Mouse (Mus musculus) adrenal gland, adult 2 months (tissue): ENCODE results near the gene Pom121l2. TPM values are rescaled to one million over a fixed set of nuclear protein-coding genes. Genes with fewer than 3 reads are reported as not detected.

ENCODE experiments used
- DNase-seq: peaks from one replicate; pipeline ENCODE4 v3.0.0; 2021
- polyA plus RNA-seq: library from polyadenylated mRNA; depleted of rRNA; stranded (reverse); fragments of >200 nt; gene quantifications from 2 replicates; pipeline ENCODE4 v1.2.3, GENCODE M21; 2012
- total RNA-seq, 2 experiments: library from RNA; stranded (reverse); gene quantifications; 2 replicates each; pipeline ENCODE4 v1.2.3; 2021

The Pom121l2 gene
- total and polyA plus RNA-seq, 3 experiments, result not detected

DNA sequence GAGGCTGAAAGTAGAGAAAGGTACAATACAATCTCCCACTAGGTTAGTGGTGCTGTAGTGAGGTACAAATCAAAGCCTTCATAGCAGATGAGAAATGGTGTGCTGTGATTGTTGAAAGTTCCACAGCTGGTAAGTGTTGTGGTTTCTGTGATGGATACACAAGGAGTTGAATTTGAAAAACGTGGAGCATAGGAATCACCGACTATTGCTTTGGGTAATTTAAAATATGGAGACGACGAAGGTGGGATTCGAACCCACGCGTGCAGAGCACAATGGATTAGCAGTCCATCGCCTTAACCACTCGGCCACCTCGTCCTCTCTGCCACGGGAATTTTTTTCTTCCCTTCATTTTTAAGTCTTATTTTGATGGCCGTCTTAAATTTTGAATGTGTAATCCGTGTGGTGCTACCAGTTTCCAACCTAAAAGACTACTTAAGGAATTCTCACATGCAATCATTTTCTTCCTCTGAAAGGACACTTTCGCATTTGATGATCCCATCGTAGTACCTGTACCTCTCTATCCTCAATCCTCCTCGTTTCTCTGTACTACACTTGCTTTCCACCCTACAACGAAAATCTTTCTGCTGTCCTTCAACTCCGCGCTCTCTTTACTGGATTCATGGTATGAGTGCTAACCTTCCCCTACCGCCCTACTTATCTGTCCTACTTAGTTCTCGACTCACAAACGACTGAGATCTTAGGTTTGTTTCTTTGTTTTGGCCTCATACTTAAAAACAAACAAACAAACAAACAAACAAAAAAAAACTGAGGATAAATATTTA lies 13.2 kb downstream of the Pom121l2 start:
- peak; percentile 48 for DNase-seq

DNA sequence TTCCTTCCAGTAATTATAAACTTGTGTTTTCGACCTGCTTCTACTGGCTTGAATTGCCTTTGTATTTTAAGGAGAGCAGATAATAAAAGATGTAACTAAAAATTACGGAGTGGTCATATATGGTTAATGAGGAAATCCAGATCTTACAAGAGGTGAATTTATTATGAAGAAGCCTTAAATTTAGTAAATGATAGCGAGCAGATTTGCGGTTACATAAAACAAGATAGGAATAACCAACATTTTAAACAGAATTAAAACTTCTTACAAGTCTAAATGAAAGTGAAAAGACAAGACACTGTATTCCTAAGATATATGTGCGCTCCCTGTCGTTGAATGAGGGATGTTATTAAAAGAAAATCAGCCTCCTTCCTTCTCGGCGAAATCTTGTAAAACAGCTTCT lies 13.9 kb downstream of the Pom121l2 start:
- no peak for DNase-seq

DNA sequence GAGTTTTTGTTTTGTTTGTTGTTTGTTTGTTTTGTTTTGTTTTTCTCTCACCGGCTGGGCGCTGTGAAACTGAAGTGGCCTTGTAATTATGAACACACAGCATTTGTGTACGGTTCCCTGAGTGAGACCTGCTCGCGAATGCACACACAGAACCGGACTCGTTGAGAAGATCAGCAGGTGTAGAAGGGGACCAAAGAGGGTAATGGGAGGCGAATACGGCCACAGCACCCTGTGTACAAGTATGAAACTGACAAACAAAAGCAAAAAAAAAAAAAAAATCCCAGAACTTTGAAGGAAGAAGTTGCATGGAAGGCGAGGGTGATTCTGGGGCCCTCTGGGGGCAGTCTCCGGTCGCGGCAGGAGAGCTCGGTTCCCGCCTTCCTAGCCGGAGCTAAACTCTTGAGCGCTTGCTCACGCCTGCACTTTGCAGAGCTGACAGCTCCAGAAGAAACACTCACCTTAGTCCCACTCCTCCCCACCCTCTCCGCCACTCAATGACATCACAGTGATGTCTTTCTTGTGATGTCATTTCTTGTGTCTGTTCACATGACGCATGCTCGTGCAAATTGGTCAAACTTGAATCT lies 14.4 kb downstream of the Pom121l2 start:
- peak; percentile 26 for DNase-seq

DNA sequence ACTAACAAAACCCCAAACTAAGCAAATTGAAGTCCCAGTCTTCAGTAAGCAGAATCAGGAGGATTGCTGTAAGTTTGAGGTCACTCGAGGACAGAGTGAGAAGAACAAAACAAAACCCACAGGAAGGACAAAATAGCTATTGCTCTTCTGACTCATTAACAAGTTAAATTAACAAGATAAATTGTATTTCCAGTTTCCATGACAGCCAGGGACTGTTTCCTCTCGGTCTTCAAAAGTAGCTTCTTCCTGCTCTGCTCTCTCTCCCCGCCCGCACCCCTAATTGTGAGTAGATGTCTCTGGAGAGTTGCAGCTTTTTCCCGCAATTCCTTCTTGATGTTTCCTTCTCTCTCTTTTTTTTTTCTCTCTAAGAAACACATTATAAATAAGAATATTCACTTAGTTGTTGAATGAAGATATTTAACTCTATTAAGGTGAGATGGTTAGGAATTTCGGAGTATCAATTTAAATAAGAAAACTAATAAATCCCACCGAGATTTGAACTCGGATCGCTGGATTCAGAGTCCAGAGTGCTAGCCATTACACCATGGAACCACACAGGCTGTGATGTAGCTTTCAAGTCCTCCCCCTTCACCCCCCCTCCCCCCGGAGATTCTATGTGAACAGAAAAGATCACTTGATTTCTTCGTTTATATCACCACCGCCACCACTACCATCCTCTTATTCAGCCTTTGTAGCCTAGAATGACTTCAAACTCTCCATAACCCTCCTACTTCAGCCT lies 15.3 kb downstream of the Pom121l2 start:
- DNase-seq, result no peak

DNA sequence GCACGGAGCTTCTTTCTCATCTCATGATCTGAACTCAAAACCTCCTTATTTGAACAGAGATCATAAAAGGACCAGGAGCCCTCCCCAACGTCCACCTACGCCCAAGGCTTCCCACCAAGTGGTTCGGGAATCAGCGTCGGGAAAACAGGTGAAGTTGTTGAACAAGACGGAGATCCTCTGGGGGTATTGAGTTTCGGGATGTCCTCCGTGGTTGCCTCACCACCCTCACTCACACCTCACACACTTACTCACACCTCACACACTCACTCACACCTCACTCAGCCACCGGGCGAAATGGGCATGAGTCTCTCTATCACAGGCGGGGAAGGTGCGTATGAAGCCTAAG lies 15.8 kb downstream of the Pom121l2 start:
- no peak for DNase-seq

DNA sequence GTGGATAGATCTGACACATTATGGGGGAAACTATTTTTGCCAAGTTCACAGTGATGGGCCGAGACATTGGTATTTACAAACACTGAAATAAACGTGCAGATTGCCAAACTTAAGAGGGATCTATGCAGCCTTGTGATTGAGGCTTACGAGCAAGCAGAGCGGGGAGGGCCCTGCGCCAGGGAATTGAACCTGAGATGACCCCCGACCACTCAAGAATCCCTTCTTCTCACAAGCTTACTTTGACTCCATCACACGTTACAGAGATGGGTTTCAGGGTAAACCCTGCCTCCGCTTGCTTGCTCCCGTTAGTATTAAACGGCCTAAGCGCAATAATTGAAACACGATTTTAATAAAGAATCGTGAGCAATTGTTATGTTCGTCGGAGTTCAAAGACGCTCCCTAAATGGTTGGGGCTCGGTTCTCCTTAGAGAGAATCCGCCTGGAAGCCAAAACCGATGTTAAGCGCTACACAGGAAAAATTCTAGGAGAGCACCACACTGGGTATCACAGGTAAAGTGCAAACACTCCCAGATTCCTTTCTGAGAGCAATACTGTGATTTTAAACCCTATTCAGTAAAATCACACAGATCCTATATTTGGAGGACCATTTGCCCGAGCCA lies 16.3 kb downstream of the Pom121l2 start:
- no peak for DNase-seq

DNA sequence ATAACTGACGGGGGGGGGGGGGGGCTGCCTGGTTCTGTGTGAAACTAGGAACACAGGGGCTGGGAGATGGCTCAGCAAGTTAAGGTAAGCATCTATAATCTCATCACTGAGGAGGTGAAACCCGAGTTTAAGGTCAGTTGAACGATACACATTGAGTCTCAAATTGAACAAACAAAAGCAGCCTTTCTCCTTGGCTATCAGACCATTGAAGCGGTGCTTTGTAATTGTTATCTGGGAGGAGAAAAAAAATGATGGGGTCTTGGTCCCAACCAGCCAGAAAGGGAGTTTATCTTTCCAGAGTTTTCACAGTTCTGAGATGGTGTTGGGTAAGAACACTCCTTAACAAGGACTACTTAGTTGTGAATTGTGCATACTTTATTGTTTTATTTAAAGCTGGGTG lies 16.8 kb downstream of the Pom121l2 start:
- no peak for DNase-seq

DNA sequence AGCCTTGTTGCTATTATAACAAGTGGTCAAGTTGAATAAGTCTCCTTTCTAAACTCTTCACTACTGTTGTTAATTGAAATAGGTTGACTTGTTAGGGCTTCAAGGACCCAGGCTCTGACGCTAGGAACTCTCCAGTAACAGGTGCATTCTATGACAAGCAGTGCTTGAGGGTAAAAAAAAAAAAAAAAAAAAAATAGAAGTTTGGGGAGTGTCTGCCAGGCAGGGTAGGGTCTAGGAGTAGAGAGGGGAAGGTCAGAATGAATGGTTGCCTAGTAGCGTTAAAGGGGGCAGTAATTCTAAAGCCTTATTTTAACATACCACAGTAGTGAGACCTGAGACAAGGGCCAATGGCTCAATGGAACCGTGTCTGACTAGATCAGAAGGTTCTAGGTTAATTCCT lies 17.4 kb downstream of the Pom121l2 start:
- DNase-seq, result no peak

DNA sequence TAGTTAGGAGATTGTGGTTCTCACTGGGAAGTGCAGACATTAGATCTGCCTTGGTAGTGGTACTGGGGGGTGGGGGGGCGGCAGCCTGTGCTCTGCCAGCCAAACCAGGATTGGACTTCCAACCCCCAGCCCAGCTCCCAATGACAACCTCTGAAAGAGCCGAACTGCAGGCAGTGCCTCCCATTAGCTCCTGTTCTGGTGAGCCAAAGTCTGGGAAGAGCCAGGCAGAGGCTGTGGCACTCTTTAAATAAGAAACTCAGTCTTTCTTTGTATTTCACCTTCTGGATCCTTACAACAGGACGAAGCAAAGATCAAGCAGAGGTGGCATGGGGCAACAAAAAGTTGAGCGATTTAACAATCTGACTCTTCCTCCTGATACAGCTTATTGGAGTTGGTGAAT lies 18.2 kb downstream of the Pom121l2 start:
- no peak for DNase-seq

DNA sequence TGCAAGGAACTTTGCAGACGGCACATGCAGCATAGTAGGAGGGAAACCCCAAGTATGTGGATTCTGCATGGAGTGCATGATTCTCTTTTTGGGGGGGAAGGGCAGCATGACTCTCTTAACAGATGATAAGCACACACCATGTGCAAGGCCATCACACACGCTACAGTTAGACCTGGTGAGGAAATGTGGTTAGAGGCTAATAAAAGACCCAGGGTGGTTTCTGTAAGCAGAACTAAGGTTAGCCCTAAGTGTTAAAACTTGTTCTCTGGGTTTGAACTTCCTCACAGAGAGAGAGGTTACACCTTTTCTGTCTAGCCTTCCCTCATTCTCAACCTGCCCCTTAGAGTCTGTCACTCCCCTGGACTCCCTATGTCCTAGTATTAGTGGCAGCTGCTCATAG lies 20.4 kb downstream of the Pom121l2 start:
- no peak for DNase-seq

DNA sequence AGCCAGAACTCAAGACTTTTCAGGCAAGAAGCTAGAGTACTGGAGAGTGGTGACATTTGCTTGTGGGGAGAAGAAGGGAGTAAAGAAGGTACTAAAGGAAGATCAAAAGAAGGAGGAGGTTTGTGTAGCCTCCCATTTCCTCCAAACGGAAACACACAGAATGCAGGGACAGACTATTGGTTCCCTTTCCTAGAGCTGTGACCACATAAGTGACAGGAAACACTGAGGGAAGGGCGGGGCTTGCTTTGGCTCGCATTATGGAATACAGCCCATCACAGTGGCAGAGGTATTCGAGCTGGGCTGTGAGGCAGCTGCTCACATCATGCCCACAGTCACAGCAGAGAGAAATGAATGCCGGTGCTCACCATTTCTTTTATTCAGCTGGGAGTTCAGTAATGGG lies 20.8 kb downstream of the Pom121l2 start:
- no peak for DNase-seq

DNA sequence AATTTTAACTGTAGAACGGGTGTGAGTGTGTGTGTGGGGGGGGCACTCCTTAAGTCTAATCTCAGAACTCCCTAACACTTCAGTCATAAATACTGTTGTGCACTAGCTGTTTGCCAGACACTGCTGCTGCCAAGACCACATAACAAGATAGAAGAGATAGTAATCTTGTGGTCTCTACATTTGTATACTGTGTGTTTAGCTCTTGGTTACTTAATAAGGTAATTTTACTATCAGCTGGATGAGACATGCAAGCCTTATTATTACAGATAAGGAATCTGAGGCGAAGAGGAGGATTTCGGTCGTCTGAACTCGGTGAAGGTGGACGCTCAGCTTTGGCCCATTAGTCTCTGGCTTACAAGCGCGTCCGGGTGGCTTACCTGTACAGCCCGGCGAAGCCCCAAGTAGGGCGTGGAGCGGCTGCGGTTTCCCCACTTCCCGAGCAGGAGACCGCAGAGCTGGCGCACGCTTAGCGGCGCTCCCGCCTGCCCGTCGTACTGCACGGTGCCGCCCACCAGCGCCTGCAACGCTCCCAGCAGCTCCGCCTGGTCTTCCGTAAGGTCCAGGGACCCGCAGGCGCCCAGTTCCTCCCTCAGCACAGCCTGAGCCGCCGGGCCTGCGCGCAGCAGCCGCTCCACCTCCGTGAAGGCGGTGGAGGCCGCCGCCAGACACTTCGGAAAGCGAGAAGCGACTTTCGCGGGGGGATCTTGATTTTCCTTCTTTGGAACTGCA lies 24.8 kb downstream of the Pom121l2 start:
- DNase-seq, result peak; percentile 70

DNA sequence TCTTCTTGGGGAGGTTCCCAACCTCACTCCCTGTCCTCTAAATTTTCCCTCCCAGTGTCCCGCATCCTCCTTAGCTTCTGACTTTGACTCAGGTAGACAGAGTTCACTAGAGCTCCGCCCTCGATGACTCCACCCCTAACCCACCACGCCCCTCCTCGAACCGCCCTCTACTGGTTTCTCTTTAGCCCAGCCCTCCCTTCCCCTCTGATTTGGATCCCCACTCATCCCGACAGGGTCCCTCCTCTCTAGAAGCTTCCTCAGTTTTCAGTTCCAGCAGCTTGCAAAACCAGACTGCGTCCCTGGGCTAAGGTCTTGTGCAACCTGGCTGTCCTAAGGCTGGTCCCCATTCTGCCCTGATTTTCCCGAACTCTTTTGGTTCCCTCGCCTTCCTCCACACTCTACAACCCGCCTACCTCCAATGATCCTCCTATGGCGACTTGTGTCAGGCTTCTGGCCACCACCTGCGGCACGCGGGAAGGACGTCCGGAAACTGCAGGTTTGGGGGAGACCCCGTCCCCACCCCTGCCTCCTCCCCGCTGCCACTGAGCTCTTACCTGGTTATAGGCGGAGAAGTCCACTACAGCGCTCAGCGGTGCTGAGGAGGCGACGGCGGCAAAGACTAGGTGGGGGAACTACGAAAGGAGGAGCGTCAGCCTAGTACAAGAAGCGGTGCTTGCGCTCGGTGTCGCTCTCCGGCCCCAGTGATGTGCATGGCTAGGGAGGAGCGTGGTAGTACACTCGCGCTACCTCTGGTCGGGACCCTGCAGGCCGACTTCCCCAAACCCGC lies 25.5 kb downstream of the Pom121l2 start:
- peak; percentile 77 for DNase-seq

DNA sequence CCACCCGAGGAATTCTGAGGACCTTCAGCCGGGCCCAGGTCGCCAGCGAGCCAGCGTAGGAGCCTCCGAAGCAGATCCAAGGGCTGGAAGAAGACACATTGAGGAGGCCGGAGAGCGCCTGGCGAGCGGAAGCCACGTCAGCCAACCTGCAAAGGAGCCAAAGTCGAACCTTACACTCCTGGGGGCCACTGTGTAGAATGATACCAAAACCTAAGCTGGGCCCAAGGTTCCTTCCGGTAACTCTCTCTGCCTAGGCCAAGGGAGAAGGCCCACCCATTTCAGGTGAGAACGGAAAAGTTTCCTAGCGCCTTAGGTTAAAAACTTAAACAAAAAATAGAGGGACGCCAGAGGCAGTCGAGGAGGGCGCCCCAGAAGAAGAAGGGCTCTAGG lies 26.1 kb downstream of the Pom121l2 start:
- no peak for DNase-seq

DNA sequence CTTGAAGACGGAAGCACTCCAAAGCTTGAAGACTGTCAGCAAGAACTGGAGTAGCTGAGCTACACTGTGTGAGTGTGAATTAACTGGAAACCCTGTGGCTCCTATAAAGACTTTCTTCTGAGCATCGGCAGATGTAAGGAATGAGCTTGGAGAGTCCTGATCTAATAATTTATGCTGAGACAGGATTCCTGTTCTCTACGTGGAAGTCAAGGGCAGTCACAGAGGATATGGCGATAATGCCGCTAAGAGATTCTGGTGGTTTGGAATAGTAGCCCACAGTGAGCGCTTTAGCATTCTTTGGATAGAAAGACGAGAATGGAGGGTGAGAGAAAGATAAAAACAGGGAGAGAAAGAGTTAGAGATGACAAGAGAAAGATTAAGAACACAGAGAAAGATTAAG lies 26.9 kb downstream of the Pom121l2 start:
- DNase-seq, result no peak

DNA sequence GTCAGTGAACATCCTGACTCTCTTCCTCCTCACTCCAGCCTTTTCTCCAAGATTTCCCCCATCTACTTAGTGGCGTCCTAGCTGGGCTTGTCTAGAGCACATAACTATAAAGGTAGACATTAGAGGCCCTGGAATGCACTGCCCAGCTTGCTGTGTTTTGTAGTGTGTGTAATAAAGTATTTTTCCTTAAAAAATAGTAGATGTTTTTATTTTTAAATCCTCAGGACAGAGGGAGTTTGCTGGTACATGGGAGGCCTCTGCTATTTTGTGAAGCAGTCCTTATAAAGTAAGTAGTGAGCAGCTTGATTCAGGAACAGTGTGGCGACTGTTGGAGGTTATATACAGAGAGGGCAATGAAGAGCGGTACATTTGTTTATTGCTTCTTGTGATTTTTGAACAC lies 27.7 kb downstream of the Pom121l2 start:
- DNase-seq, result no peak

DNA sequence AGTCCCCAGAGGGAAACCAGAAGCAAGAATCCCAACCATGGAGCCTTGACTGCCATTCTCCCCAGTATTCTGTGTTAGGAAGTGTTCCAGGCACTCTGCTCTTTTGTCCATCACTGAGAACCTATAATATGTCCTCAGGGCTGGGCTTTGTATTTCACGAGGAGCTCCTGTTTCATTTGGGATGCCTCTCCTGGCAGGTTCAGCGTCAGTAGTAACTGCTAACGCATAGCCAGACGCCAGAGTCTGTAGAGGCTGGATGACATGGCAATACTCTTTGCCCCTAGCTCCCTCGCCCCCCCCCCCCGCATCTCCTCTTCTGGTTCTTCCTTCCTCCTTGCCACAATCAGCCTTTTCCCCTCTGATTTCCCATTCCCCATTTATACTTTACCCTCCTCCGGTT lies 28.6 kb downstream of the Pom121l2 start, which contains the start of gene Prss16:
Gene Prss16, minus strand, starts transcription at position 101 of the 400 bp plus-strand sequence.
- DNase-seq, result no peak

DNA sequence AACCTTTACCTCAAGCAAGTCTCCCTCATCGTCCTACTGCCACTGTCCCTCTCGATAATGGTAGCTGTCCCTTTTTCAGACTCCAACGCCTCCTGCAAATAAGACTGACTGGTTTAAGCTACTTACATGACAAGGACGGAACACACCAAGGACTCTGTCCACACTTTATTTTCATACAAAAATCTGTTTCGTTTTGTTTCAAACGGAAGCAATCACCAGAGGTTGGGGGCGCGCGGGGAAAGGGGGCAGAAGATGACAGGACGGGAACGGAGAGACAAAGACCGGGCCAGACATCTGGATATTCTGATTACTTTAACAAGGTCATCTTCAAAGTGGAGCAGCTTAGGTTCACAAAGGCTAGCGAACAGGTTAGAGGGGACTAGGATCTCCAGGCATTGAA lies 32.7 kb downstream of the Pom121l2 start:
- no peak for DNase-seq

DNA sequence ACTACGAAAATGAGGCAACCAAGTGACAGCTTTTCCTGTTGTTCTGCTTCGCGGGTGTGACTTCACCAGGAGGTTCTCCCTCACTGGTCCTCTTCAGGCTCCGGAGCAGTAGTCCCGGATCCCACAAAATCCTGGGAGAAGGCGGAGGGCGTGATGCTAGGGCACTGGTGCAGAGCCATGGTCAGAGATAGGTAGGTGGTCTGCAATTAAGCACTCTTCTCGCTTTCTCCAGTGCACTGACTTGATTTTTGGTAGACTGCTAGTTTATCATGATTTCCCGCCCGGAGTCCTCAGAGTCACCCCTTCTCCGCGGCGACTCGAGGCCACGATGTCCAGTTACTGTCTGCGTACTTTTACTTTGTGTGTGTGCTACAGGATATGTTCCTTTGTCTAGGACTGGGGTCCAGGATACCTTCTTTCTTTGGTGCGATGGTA lies 33.4 kb downstream of the Pom121l2 start:
- DNase-seq, result no peak

DNA sequence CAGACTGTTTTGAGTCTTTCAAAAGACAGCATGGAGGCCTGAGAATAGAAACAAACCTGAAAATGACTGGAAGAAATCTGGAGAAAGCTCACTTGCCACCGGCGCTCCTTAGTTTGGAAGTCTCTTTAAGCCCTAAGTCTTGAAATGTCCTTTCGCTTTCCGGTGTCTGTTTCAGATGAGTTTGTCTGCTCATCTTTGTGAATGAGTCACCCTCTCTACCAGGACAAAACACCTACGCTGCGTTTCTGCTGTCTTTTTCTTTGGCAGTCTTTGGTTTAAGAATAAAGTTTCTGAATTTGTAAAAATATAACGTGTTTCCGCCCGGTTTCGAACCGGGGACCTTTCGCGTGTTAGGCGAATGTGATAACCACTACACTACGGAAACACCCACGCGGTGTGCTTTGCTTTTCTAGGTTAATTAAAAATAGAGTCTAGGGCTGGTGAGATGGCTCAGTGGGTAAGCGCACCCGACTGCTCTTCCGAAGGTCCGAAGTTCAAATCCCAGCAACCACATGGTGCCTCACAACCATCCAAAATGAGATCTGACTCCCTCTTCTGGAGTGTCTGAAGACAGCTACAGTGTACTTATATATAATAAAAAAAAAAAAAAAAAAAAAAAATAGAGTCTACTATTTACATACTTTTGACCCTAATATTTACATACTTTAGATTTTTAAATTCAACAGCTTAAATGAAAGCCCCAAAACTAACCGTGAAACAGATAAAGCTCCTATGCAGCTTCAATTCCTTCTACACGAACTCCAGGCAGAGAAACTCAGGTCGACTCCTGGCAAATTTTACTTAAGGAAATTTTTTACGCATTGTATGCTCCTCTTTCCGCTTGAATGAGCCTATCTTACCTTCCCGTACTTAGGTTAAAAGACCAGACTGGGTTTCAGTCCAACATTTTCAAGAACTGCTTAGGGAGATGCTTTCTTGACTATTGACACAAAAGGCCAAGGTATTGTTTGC lies 34.8 kb downstream of the Pom121l2 start:
- peak; percentile 83 for DNase-seq
